Mouse (Mus musculus): ENCODE measurements at regions not wholly inside any gene's neighbourhood (a gene's known extent, or its start where the extent isn't known, plus 50 kb on each side); places are given as distances from the start of the nearest gene placed in this dataset.

DNA sequence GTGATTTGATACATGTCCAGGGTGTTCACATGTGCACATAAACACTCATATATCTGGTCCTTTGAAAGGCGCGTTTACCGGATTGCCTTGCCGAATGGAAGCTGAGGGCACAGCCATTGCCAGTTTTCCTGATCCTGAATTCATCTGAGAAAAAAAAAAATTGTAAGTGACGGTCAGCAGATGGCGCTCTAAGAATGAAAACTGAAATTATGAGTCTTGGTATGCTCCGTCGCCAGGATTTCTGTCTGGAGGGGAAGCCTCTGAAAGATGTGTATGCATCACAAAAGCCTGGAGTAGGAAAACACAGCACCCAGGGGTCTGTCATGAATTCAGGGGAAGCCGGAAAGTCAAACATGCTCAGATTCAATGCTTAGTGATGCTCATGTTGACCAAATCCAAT is 276.9 kb downstream of the Diras2 start:
- TF ChIP-seq CTCF (IDR thresholded peaks at IDR 0.05; ENCODE audit: low read depth, low read length) (peak; percentile 6), EP300 (IDR thresholded peaks at IDR 0.05; ENCODE audit: insufficient read depth, low read depth, low read length) (no peak), POLR2A (IDR thresholded peaks at IDR 0.05; ENCODE audit: insufficient read depth, low read length) (no peak)
- Histone ChIP-seq H3K4me1 (ENCODE audit: control insufficient read depth, insufficient read depth, low read length) (peaks cover 5% of the 10 kb centered on the region), H3K36me3 (ENCODE audit: control insufficient read depth, insufficient read depth, low read length, poor library complexity, severe bottlenecking) (no peaks in the 10 kb centered on the region)

DNA sequence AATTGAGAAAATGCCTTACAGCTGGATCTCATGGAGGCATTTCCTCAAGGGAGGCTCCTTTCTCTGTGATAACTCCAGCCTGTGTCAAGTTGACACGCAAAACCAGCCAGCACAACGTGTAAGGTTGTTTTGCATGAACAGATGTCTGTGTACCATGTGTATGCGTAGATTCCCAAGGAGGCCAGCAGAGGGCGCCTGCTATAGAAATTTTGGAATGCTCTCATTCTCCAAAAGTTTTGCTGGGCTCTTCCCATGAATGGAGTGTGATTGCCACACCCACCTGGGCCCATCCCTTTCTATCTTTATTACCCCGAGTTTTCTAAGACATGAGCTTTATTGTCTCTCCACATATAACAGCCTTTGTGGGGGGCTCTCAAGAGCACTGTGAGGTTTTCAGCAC is 275.4 kb downstream of the Diras2 start:
- H3K36me3 ChIP-seq (ENCODE audit: control insufficient read depth, insufficient read depth, low read length, poor library complexity, severe bottlenecking) = no peaks in the 10 kb centered on the region
- H3K4me1 ChIP-seq (ENCODE audit: control insufficient read depth, insufficient read depth, low read length) = peaks cover 5% of the 10 kb centered on the region
- no peak overlapping the region for H3K9ac ChIP-seq (ENCODE audit: low read depth, poor library complexity, severe bottlenecking)
- no peaks in the 10 kb centered on the region for H3K27me3 ChIP-seq (ENCODE audit: control insufficient read depth, insufficient read depth, low read length, poor library complexity, severe bottlenecking)
- TF ChIP-seq EP300 (IDR thresholded peaks at IDR 0.05; ENCODE audit: insufficient read depth, low read depth, low read length) (no peak), CTCF (IDR thresholded peaks at IDR 0.05; ENCODE audit: low read depth, low read length) (peak; percentile 12)
- no peak overlapping the region for H3K4me3 ChIP-seq (ENCODE audit: low read depth, low read length)
- H3K27ac ChIP-seq (ENCODE audit: insufficient read depth, low read length) = no peak overlapping the region
- H3K9me3 ChIP-seq (replicated peaks; ENCODE audit: control insufficient read depth, insufficient read depth, low read length, poor library complexity, severe bottlenecking) = no peaks in the 10 kb centered on the region

More for the DNA sequence above, 276.9 kb downstream of the Diras2 start:
- Histone ChIP-seq H3K27me3 (ENCODE audit: control insufficient read depth, insufficient read depth, low read length, poor library complexity, severe bottlenecking) (no peaks in the 10 kb centered on the region), H3K9ac (ENCODE audit: low read depth, poor library complexity, severe bottlenecking) (no peak overlapping the region), H3K4me3 (ENCODE audit: low read depth, low read length) (no peak overlapping the region), H3K9me3 (replicated peaks; ENCODE audit: control insufficient read depth, insufficient read depth, low read length, poor library complexity, severe bottlenecking) (no peaks in the 10 kb centered on the region), H3K27ac (ENCODE audit: insufficient read depth, low read length) (no peak overlapping the region)

DNA sequence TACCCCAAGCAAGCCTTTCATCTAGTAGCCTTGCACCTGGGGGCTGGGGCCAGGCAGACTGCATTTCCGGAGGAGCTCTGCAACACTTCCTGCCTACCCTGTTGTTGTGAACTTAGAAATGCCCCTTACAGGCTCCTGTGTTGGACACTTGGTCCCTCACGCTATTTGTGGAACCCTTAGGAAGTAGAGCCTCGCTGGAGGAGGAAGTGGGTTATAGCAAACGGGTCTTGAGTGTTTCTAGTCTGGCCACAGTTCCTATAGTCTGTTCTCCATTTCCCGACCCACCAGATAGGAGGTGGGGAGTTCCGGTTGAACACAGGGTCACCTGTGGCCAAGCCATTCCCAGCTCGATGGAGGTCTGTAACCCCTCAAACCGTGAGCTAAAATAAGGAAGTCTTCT is 272.7 kb downstream of the Diras2 start:
- Histone ChIP-seq H3K36me3 (ENCODE audit: control insufficient read depth, insufficient read depth, low read length, poor library complexity, severe bottlenecking) (no peaks in the 10 kb centered on the region), H3K27ac (ENCODE audit: insufficient read depth, low read length) (no peak overlapping the region), H3K9ac (ENCODE audit: low read depth, poor library complexity, severe bottlenecking) (no peak overlapping the region), H3K9me3 (replicated peaks; ENCODE audit: control insufficient read depth, insufficient read depth, low read length, poor library complexity, severe bottlenecking) (no peaks in the 10 kb centered on the region), H3K27me3 (ENCODE audit: control insufficient read depth, insufficient read depth, low read length, poor library complexity, severe bottlenecking) (no peaks in the 10 kb centered on the region), H3K4me1 (ENCODE audit: control insufficient read depth, insufficient read depth, low read length) (peaks cover 3% of the 10 kb centered on the region), H3K4me3 (ENCODE audit: low read depth, low read length) (no peak overlapping the region)
- no peak for TF ChIP-seq POLR2A (IDR thresholded peaks at IDR 0.05; ENCODE audit: insufficient read depth, low read length)
- no peak for TF ChIP-seq CTCF (IDR thresholded peaks at IDR 0.05; ENCODE audit: low read depth, low read length)
- no peak for TF ChIP-seq EP300 (IDR thresholded peaks at IDR 0.05; ENCODE audit: insufficient read depth, low read depth, low read length)

DNA sequence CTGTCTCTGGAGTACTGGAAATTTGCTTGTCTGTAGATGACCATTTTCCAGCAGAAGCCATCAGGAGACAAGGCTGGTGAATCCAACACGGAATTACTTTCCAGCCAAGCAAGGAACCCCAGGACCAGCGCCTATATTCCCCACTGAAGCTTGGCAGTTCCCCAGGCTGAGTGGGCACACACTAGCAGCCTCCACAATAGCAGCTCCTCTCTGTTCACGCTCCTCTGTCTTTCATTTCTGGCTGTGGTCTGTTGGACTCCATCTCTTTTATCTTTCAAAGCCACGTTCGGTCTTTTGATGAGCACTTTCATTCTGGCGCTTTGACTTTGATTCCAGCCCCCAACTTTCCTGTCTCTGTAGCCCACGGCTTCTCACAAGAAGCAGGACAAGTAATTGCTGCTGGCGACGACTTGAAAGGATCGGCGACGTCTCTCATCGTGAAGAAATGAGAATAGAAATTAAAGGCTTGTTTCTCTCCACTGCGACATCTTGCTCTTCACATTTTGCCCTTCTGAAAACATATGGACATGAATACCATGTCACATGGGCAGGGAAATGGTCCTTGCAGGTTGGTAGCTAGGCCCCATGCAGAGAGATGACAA is 268.0 kb downstream of the Diras2 start:
- TF ChIP-seq CTCF (IDR thresholded peaks at IDR 0.05; ENCODE audit: low read depth, low read length) (no peak), POLR2A (IDR thresholded peaks at IDR 0.05; ENCODE audit: insufficient read depth, low read length) (no peak), EP300 (IDR thresholded peaks at IDR 0.05; ENCODE audit: insufficient read depth, low read depth, low read length) (no peak)
- no peak overlapping the region for H3K27ac ChIP-seq (ENCODE audit: insufficient read depth, low read length)

DNA sequence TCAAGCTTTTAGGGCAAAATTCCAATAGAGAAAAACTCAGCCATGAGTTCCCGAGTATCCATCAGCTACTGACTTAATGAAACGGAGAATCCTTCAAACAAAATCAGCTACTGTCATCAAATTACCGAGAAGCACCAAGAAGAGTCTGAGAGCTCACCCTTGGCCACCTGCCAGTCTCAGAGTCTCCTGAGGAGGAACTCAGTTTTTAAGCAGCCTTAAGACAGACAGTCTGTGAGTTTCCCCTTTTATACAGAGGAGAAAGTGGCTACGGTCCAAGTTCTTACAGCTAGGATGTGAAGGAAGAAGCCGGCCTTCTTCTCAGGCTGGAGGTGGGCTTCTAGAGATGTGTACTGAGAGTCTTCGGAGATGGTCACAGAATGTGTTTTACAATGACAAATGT is 262.8 kb downstream of the Diras2 start:
- Histone ChIP-seq H3K27ac (ENCODE audit: insufficient read depth, low read length) (no peak overlapping the region), H3K4me1 (ENCODE audit: control insufficient read depth, insufficient read depth, low read length) (no peaks in the 10 kb centered on the region), H3K36me3 (ENCODE audit: control insufficient read depth, insufficient read depth, low read length, poor library complexity, severe bottlenecking) (no peaks in the 10 kb centered on the region), H3K4me3 (ENCODE audit: low read depth, low read length) (no peak overlapping the region), H3K9me3 (replicated peaks; ENCODE audit: control insufficient read depth, insufficient read depth, low read length, poor library complexity, severe bottlenecking) (peaks cover 3% of the 10 kb centered on the region; the same call in 1 of the 2 replicates), H3K27me3 (ENCODE audit: control insufficient read depth, insufficient read depth, low read length, poor library complexity, severe bottlenecking) (no peaks in the 10 kb centered on the region), H3K9ac (ENCODE audit: low read depth, poor library complexity, severe bottlenecking) (no peak overlapping the region)
- TF ChIP-seq POLR2A (IDR thresholded peaks at IDR 0.05; ENCODE audit: insufficient read depth, low read length) (no peak), EP300 (IDR thresholded peaks at IDR 0.05; ENCODE audit: insufficient read depth, low read depth, low read length) (no peak)

More for the DNA sequence above, 268.0 kb downstream of the Diras2 start:
- Histone ChIP-seq H3K4me3 (ENCODE audit: low read depth, low read length) (no peak overlapping the region), H3K9ac (ENCODE audit: low read depth, poor library complexity, severe bottlenecking) (no peak overlapping the region), H3K9me3 (replicated peaks; ENCODE audit: control insufficient read depth, insufficient read depth, low read length, poor library complexity, severe bottlenecking) (peaks cover 3% of the 10 kb centered on the region; the same call in 1 of the 2 replicates), H3K36me3 (ENCODE audit: control insufficient read depth, insufficient read depth, low read length, poor library complexity, severe bottlenecking) (no peaks in the 10 kb centered on the region), H3K4me1 (ENCODE audit: control insufficient read depth, insufficient read depth, low read length) (no peaks in the 10 kb centered on the region), H3K27me3 (ENCODE audit: control insufficient read depth, insufficient read depth, low read length, poor library complexity, severe bottlenecking) (no peaks in the 10 kb centered on the region)

DNA sequence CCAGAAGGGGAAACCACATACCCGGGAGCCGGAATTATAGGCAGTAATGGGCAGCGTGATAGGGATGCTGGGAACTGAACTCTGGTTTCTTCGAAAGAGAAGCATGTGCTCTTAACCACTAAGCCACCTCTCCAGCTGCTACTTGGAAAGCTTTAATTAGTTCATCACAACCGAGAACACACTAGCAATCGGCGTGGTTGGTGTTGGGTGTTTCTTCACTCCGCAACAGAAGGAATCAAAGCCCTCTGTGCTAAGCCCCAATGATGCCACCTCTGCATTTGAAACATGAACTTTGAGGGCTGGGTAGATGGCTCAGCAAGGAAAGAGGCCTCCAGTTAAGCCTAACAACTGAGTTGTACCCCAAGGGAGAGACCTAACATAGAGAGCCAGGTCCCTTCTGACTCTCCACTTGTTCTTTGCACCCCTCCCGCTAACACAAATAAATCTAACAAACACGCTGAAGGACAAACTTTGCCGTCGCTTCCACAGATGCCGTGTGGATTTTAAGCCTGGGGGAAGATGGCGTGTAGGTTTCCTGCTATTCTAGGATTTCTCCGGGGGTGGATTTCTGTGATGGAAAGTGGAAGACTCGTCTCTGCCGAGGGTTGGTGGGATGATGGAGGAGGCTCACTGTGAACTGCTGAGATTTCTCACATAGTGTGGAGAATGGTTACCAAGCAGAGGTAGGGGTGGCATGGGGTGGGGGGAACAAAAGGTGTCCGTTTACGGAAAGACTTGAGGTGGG is 257.4 kb downstream of the Diras2 start:
- Histone ChIP-seq H3K9ac (ENCODE audit: low read depth, poor library complexity, severe bottlenecking) (no peak overlapping the region), H3K27ac (ENCODE audit: insufficient read depth, low read length) (no peak overlapping the region), H3K36me3 (ENCODE audit: control insufficient read depth, insufficient read depth, low read length, poor library complexity, severe bottlenecking) (no peaks in the 10 kb centered on the region), H3K4me3 (ENCODE audit: low read depth, low read length) (no peak overlapping the region), H3K9me3 (replicated peaks; ENCODE audit: control insufficient read depth, insufficient read depth, low read length, poor library complexity, severe bottlenecking) (no peaks in the 10 kb centered on the region), H3K4me1 (ENCODE audit: control insufficient read depth, insufficient read depth, low read length) (no peaks in the 10 kb centered on the region), H3K27me3 (ENCODE audit: control insufficient read depth, insufficient read depth, low read length, poor library complexity, severe bottlenecking) (no peaks in the 10 kb centered on the region)
- TF ChIP-seq POLR2A (IDR thresholded peaks at IDR 0.05; ENCODE audit: insufficient read depth, low read length) = no peak

Measured in ES-Bruce4 (cell line).